Mouse (Mus musculus) heart, embryonic 11.5 days (tissue): ENCODE data around the gene Peg12. TPM values are rescaled to one million over a fixed set of nuclear protein-coding genes. Genes with fewer than 3 reads are reported as not detected.

ENCODE experiments used
- ATAC-seq: fragments of 200-750 bp; cut with Nextera tagmentation; replicated peaks from 2 replicates; pipeline ENCODE4 v1.8.0; 2017; ENCODE audit warnings: moderate library complexity; ENCODE audit not compliant: insufficient number of reproducible peaks, low FRiP score, low TSS enrichment
- H3K27ac ChIP-seq: fragments of 300-500 bp; sonication (generic); 2 replicates; pipeline ENCODE4 v1.5.1; 2014; ENCODE audit warnings: mild to moderate bottlenecking, low read depth, low read length
- H3K27me3 ChIP-seq: fragments of 300-500 bp; sonication (generic); 2 replicates; pipeline ENCODE4 v1.6.1; 2014; ENCODE audit warnings: mild to moderate bottlenecking, low read length, mixed read lengths; ENCODE audit not compliant: control insufficient read depth, insufficient read depth
- H3K36me3 ChIP-seq: fragments of 300-500 bp; sonication (generic); 2 replicates; pipeline ENCODE4 v1.6.1; 2014; ENCODE audit warnings: mild to moderate bottlenecking, low read length, moderate library complexity, mixed read lengths; ENCODE audit not compliant: control insufficient read depth, insufficient read depth
- H3K4me1 ChIP-seq: fragments of 300-500 bp; sonication (generic); 2 replicates; pipeline ENCODE4 v1.6.1; 2014; ENCODE audit warnings: low read length; ENCODE audit not compliant: control insufficient read depth, insufficient read depth
- H3K4me2 ChIP-seq: fragments of 300-500 bp; sonication (generic); 2 replicates; pipeline ENCODE4 v1.6.1; 2014; ENCODE audit warnings: mild to moderate bottlenecking, moderate library complexity
- H3K4me3 ChIP-seq: fragments of 300-500 bp; sonication (generic); 2 replicates; pipeline ENCODE4 v1.5.1; 2014; ENCODE audit warnings: low read depth, low read length
- H3K9ac ChIP-seq: fragments of 300-500 bp; sonication (generic); 2 replicates; pipeline ENCODE4 v1.6.1; 2014; ENCODE audit warnings: mild to moderate bottlenecking, low read depth, low read length, moderate library complexity
- H3K9me3 ChIP-seq: fragments of 300-500 bp; sonication (generic); replicated peaks from 2 replicates; pipeline ENCODE4 v1.6.1; 2016; ENCODE audit warnings: low read length; ENCODE audit not compliant: control insufficient read depth
- WGBS: fragments of 180-500 bp; shearing (Covaris S2); extraction: QIAGEN DNeasy Blood & Tissue Kit; methylation state at CpG from one replicate; pipeline ENCODE4 v1.1.7; 2014; ENCODE audit not compliant: insufficient replicate concordance; 5-methylcytosine and 5-hydroxymethylcytosine counted together
- polyA plus RNA-seq: library from polyadenylated mRNA; unstranded; fragments of >200 nt; fragmentation: Nextera tagmentation; extraction: Ambion mirVana; gene quantifications from 2 replicates; pipeline ENCODE4 v1.2.1, GENCODE M21; 2014

Gene Peg12
- polyA plus RNA-seq, 1 experiment from 2014 or later, result 14.6 TPM

DNA sequence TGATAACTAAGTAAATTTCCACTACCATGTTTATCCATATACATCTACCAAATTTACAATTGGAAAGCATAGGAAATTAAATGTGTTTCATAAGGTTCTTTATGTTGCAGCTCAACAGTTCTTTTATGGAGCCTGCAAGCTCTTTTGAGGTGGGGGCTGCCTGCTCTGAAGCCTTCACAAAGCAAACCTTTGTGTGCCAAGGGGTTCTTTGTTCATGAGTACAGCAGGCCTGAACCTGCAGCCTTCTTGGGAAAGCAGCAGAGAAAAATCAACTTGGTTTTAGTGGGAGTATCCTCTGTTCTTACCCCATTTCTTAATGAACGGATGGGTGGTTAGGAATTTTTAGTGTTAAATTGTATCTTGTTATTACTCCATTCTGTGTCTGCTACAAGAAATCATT, 49.1 kb downstream of the Peg12 start:
- H3K9me3 ChIP-seq, result no peaks in the 10 kb centered on the region
- H3K9ac ChIP-seq, result no peak overlapping the region
- H3K27me3 ChIP-seq, result no peaks in the 10 kb centered on the region
- H3K4me2 ChIP-seq, result no peak overlapping the region
- H3K4me3 ChIP-seq, result no peak overlapping the region
- no peak for ATAC-seq
- no peak overlapping the region for H3K27ac ChIP-seq
- no peaks in the 10 kb centered on the region for H3K36me3 ChIP-seq
- no peaks in the 10 kb centered on the region for H3K4me1 ChIP-seq
- WGBS, result 58% methylated on average over 1 of the region's 1 CpGs

Other genes with a start within 250 kb of the Peg12 start
- 72.8 and 83.9 TPM in 2 replicates for gene Ndn, start 117.9 kb downstream of the Peg12 start, polyA plus RNA-seq
- 0.51 and 0.93 TPM in 2 replicates for gene Magel2, start 87.5 kb downstream of the Peg12 start, polyA plus RNA-seq
- gene Mkrn3, start 44.4 kb downstream of the Peg12 start, polyA plus RNA-seq, result 2.9 and 3.7 TPM in 2 replicates